Mouse (Mus musculus): ENCODE data around the gene Pid1. TPM values are rescaled to one million over a fixed set of nuclear protein-coding genes. Genes with fewer than 3 reads are reported as not detected.

The Pid1 gene
- total RNA-seq (2014; rRNA removed) = 55.0 and 60.2 TPM in 2 replicates
- 63.1 and 64.0 TPM in 2 replicates for polyA plus RNA-seq (2015; fragmentation: Nextera tagmentation; extraction: Ambion mirVana)

DNA sequence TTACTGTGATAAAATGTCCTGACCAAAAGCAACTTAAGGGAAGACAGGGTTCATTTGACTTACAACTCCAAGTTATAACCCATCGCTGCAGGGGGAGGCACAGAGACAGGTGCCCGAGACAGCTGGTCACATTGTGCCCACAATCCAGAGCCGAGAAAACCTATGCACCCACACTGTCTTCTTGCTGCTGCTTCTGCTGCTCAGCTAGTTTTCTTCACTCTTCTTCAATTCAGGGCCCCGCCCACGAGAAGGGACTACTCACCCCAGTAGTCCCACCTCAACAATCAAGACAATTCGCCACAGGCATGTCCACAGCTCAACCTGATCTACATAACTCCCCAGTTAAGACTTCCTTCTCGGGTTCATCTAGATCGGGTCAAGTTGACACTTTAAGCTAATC, at the start of gene Pid1:
Gene Pid1 (minus strand): TSS at position 214 of the 400 bp plus-strand sequence.
- H3K9ac ChIP-seq (replicated peaks; ENCODE audit: low read length, poor library complexity, severe bottlenecking) = no peak within 1 kb of the TSS
- ATAC-seq (ENCODE audit: low FRiP score) (no peak), DNase-seq (ENCODE audit: low spot score) (no peak)
- no peaks in the 10 kb centered on the region for H3K4me1 ChIP-seq (ENCODE audit: insufficient read depth, low read length)
- no peak for TF ChIP-seq CTCF (IDR thresholded peaks at IDR 0.05)
- no peaks in the 10 kb centered on the region for H3K36me3 ChIP-seq (ENCODE audit: insufficient read depth, low read length)
- no peak within 1 kb of the TSS for H3K4me3 ChIP-seq (ENCODE audit: low read depth, low read length)
- no peaks in the 10 kb centered on the region for H3K27me3 ChIP-seq (ENCODE audit: insufficient read depth, low read length)
- H3K27ac ChIP-seq (ENCODE audit: low read depth, low read length) = no peak within 1 kb of the TSS
- 92% methylated on average over 8 of the region's 8 CpGs for WGBS
- H3K4me2 ChIP-seq (ENCODE audit: low read depth, low read length, poor library complexity, severe bottlenecking) = no peak within 1 kb of the TSS
- H3K9me3 ChIP-seq (ENCODE audit: low read length) = no peaks in the 10 kb centered on the region

GRCm38 (mm10) chr1:84409514-84409913, 45.5 kb upstream of the Pid1 start:
- WGBS = 68% methylated on average over 2 of the region's 2 CpGs

GRCm38 (mm10) chr1:84408873-84409272, 44.9 kb upstream of the Pid1 start:
- no peak for TF ChIP-seq CTCF (IDR thresholded peaks at IDR 0.05)
- 74% methylated on average over 2 of the region's 2 CpGs for WGBS
- Histone ChIP-seq H3K27ac (ENCODE audit: low read depth, low read length) (no peak overlapping the region), H3K9ac (replicated peaks; ENCODE audit: low read length, poor library complexity, severe bottlenecking) (no peak overlapping the region), H3K9me3 (ENCODE audit: low read length) (no peaks in the 10 kb centered on the region), H3K4me3 (ENCODE audit: low read depth, low read length) (no peak overlapping the region), H3K27me3 (ENCODE audit: insufficient read depth, low read length) (no peaks in the 10 kb centered on the region), H3K36me3 (ENCODE audit: insufficient read depth, low read length) (no peaks in the 10 kb centered on the region), H3K4me1 (ENCODE audit: insufficient read depth, low read length) (no peaks in the 10 kb centered on the region), H3K4me2 (ENCODE audit: low read depth, low read length, poor library complexity, severe bottlenecking) (no peak overlapping the region)
- DNase-seq (ENCODE audit: low spot score) (no peak), ATAC-seq (ENCODE audit: low FRiP score) (no peak)

More at GRCm38 (mm10) chr1:84409514-84409913, 45.5 kb upstream of the Pid1 start:
- Histone ChIP-seq H3K9ac (replicated peaks; ENCODE audit: low read length, poor library complexity, severe bottlenecking) (no peak overlapping the region), H3K27me3 (ENCODE audit: insufficient read depth, low read length) (no peaks in the 10 kb centered on the region), H3K4me1 (ENCODE audit: insufficient read depth, low read length) (no peaks in the 10 kb centered on the region), H3K27ac (ENCODE audit: low read depth, low read length) (no peak overlapping the region), H3K9me3 (ENCODE audit: low read length) (no peaks in the 10 kb centered on the region), H3K4me3 (ENCODE audit: low read depth, low read length) (no peak overlapping the region), H3K36me3 (ENCODE audit: insufficient read depth, low read length) (no peaks in the 10 kb centered on the region), H3K4me2 (ENCODE audit: low read depth, low read length, poor library complexity, severe bottlenecking) (no peak overlapping the region)
- no peak for DNase-seq (ENCODE audit: low spot score)
- no peak for ATAC-seq (ENCODE audit: low FRiP score)
- TF ChIP-seq CTCF (IDR thresholded peaks at IDR 0.05) = no peak

DNA sequence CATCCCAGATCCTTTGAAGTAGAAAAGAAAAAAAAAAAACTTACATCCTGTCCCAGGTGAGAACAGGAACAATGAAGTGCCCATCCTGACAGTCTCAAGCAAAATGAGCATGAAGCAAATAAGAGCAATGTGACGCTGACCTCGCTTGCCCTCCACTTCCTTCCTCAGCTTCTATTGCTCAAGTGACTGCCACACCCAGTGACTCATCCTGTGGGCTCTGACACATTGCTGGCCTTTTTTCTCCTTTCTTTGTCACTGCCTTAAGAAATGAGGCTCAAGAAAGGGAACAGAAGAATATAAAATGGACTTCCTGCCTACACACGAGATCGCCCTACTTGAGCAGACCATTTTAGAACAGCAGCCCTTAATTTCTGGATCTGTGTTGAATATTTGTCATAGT, 42.9 kb upstream of the Pid1 start:
- Histone ChIP-seq H3K27me3 (ENCODE audit: insufficient read depth, low read length) (no peaks in the 10 kb centered on the region), H3K4me1 (ENCODE audit: insufficient read depth, low read length) (no peaks in the 10 kb centered on the region), H3K9ac (replicated peaks; ENCODE audit: low read length, poor library complexity, severe bottlenecking) (no peak overlapping the region), H3K4me3 (ENCODE audit: low read depth, low read length) (no peak overlapping the region), H3K9me3 (ENCODE audit: low read length) (no peaks in the 10 kb centered on the region), H3K4me2 (ENCODE audit: low read depth, low read length, poor library complexity, severe bottlenecking) (no peak overlapping the region), H3K36me3 (ENCODE audit: insufficient read depth, low read length) (no peaks in the 10 kb centered on the region), H3K27ac (ENCODE audit: low read depth, low read length) (no peak overlapping the region)
- ATAC-seq (ENCODE audit: low FRiP score) (no peak), DNase-seq (ENCODE audit: low spot score) (no peak)
- TF ChIP-seq CTCF (IDR thresholded peaks at IDR 0.05) = no peak
- WGBS = 88% methylated on average over 4 of the region's 4 CpGs

- no peaks in the 10 kb centered on the region for H3K4me1 ChIP-seq (ENCODE audit: insufficient read depth, low read length)
- no peak overlapping the region for H3K9ac ChIP-seq (replicated peaks; ENCODE audit: low read length, poor library complexity, severe bottlenecking)
- H3K27ac ChIP-seq (ENCODE audit: low read depth, low read length) = no peak overlapping the region
- H3K36me3 ChIP-seq (ENCODE audit: insufficient read depth, low read length) = no peaks in the 10 kb centered on the region
- H3K4me3 ChIP-seq (ENCODE audit: low read depth, low read length) = no peak overlapping the region
- H3K9me3 ChIP-seq (ENCODE audit: low read length) = no peaks in the 10 kb centered on the region
- DNase-seq (ENCODE audit: low spot score) (no peak), ATAC-seq (ENCODE audit: low FRiP score) (peak; percentile 38; the same call in 1 of the 2 replicates)
- H3K27me3 ChIP-seq (ENCODE audit: insufficient read depth, low read length) = no peaks in the 10 kb centered on the region
- TF ChIP-seq CTCF (IDR thresholded peaks at IDR 0.05) = no peak
- 76% methylated on average over 5 of the region's 5 CpGs for WGBS
- no peak overlapping the region for H3K4me2 ChIP-seq (ENCODE audit: low read depth, low read length, poor library complexity, severe bottlenecking)
Measured at GRCm38 (mm10) chr1:84405551-84406290, 41.7 kb upstream of the Pid1 start.

- Histone ChIP-seq H3K9me3 (ENCODE audit: low read length) (no peaks in the 10 kb centered on the region), H3K4me2 (ENCODE audit: low read depth, low read length, poor library complexity, severe bottlenecking) (no peak overlapping the region), H3K9ac (replicated peaks; ENCODE audit: low read length, poor library complexity, severe bottlenecking) (no peak overlapping the region), H3K27ac (ENCODE audit: low read depth, low read length) (no peak overlapping the region), H3K27me3 (ENCODE audit: insufficient read depth, low read length) (no peaks in the 10 kb centered on the region), H3K4me3 (ENCODE audit: low read depth, low read length) (no peak overlapping the region), H3K4me1 (ENCODE audit: insufficient read depth, low read length) (no peaks in the 10 kb centered on the region), H3K36me3 (ENCODE audit: insufficient read depth, low read length) (no peaks in the 10 kb centered on the region)
- WGBS = 45% methylated on average over 12 of the region's 12 CpGs
- TF ChIP-seq CTCF (IDR thresholded peaks at IDR 0.05) = no peak
- DNase-seq (ENCODE audit: low spot score) = no peak
- ATAC-seq (ENCODE audit: low FRiP score) = peak; percentile 23; the same call in 1 of the 2 replicates
Measured at GRCm38 (mm10) chr1:84404880-84405279, 40.9 kb upstream of the Pid1 start.
